Mouse (Mus musculus): ENCODE measurements around the gene Krt27. TPM values are rescaled to one million over a fixed set of nuclear protein-coding genes. Genes with fewer than 3 reads are reported as not detected.

The Krt27 gene
- polyA plus RNA-seq, 1 experiment from 2014 or later = not detected

GRCm38 (mm10) chr11:99374803-99375202 lies 23.9 kb upstream of the Krt27 start, which contains the start of gene Krt28:
Gene Krt28 (minus strand): TSS chr11:99374903.
- no peak for DNase-seq (ENCODE audit: low spot score)
- H3K4me1 ChIP-seq = no peaks in the 10 kb centered on the region
- H3K4me3 ChIP-seq = no peak within 1 kb of the TSS
- no peaks in the 10 kb centered on the region for H3K9me3 ChIP-seq
- WGBS = 81% methylated on average over 13 of the region's 13 CpGs
- no peaks in the 10 kb centered on the region for H3K36me3 ChIP-seq
- H3K27me3 ChIP-seq (ENCODE audit: insufficient read depth, poor library complexity, severe bottlenecking) = no peaks in the 10 kb centered on the region
- H3K27ac ChIP-seq = no peak within 1 kb of the TSS

DNA sequence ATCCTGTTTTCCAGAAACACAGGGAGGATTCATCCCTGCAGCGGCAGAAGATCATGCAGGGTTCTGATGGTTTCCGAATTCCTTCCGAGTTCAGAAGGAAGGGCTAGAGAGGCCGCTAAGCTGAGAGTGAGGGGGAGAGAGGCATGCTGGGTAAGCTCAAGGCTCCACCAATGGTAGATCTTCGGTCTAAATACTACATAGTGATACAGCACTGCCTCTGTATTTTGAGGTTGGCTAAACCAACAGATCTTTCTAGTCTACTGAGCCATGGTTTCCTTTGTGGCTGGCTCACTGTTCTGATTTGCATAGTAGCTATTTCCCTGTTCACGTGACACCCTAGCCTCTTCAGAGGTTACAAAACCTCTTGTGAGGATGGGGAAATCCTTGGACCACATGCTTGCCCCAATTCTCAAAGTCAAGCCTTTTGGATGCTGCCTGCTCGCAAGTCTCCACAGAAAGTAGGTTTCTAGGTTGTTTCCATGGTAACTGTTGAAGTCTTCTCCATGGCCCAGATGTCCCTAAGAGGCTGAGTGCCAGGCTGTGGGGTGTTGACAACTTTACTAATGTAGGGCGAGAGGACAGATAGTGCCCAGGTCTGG lies 19.0 kb upstream of the Krt27 start:
- peaks cover 4% of the 10 kb centered on the region; the same call in 1 of the 2 replicates for H3K27me3 ChIP-seq (ENCODE audit: insufficient read depth, poor library complexity, severe bottlenecking)
- no peaks in the 10 kb centered on the region for H3K9me3 ChIP-seq
- no peaks in the 10 kb centered on the region for H3K4me1 ChIP-seq
- 85% methylated on average over 8 of the region's 8 CpGs for WGBS
- H3K36me3 ChIP-seq = no peaks in the 10 kb centered on the region
- no peak overlapping the region for H3K27ac ChIP-seq
- DNase-seq (ENCODE audit: low spot score) = no peak
- no peak overlapping the region for H3K4me3 ChIP-seq

DNA sequence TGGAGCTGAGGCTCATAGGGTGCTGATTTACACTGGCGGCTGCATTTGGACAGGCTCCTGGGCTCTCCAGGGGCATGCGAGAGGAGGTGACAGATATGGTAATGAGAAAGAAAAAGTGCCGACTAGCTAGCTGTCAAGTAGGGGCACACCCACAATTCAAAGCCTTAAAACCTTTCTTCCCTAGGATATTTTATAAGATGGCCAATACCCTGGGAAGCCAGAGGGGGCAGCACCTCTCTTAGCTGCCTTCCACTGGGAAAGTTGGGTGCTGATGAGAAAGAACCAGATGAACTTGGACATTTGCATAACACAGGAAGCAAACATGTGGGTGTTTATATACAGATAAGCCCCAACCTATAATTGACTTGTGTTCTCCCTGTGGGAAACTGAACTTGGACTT lies 18.3 kb upstream of the Krt27 start:
- Histone ChIP-seq H3K36me3 (no peaks in the 10 kb centered on the region), H3K27ac (no peak overlapping the region), H3K9me3 (no peaks in the 10 kb centered on the region), H3K27me3 (ENCODE audit: insufficient read depth, poor library complexity, severe bottlenecking) (peaks cover 4% of the 10 kb centered on the region; the same call in 1 of the 2 replicates), H3K4me3 (no peak overlapping the region), H3K4me1 (no peaks in the 10 kb centered on the region)
- 8% methylated on average over 3 of the region's 3 CpGs for WGBS
- no peak for DNase-seq (ENCODE audit: low spot score)

DNA sequence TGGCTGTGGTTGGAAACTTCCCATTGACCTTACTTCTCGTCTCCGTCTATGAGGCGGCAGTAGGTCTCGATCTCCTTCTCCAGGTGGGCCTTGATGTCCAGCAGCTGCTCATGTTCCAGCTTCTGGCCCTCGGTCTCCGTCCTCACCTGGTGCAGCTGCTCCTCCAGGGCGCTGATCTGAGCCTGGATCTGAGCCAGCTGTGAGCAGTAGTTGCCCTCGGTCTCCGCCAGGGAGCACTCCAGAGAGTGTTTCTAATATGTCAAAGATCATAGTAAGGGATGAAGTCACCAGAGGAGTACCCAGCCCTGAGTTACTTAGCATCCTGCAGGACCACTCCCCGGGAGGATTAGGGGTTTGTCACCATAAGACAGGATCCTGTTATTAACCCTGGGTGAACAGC lies 15.9 kb upstream of the Krt27 start:
- 43% methylated on average over 10 of the region's 10 CpGs for WGBS
- no peaks in the 10 kb centered on the region for H3K9me3 ChIP-seq
- H3K4me3 ChIP-seq = no peak overlapping the region
- DNase-seq (ENCODE audit: low spot score) = no peak
- no peaks in the 10 kb centered on the region for H3K4me1 ChIP-seq
- no peak overlapping the region for H3K27ac ChIP-seq
- H3K36me3 ChIP-seq = no peaks in the 10 kb centered on the region
- H3K27me3 ChIP-seq (ENCODE audit: insufficient read depth, poor library complexity, severe bottlenecking) = peaks cover 4% of the 10 kb centered on the region; the same call in 1 of the 2 replicates

DNA sequence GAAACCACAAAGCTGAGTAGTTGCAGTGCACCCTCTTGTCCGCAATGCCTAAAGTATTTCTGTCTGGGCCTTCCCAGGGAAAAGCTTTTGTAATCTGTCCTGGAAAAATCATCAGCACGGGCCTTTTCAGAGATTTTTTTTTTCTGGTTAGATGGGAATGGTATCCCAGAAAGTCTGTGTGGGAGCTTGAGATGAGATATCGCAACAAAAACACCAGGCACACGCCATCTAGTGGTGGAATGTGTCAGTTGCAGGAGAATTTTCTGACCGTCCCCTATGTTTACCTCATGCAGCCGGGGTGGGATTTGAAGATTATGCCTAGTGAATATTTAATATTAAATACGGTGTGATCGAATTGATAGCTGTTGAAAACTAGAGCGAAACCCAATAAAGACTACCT lies 13.5 kb upstream of the Krt27 start:
- no peak overlapping the region for H3K27ac ChIP-seq
- peaks cover 4% of the 10 kb centered on the region; the same call in 1 of the 2 replicates for H3K27me3 ChIP-seq (ENCODE audit: insufficient read depth, poor library complexity, severe bottlenecking)
- WGBS = 22% methylated on average over 9 of the region's 9 CpGs
- H3K36me3 ChIP-seq = no peaks in the 10 kb centered on the region
- no peaks in the 10 kb centered on the region for H3K4me1 ChIP-seq
- H3K9me3 ChIP-seq = no peaks in the 10 kb centered on the region
- no peak overlapping the region for H3K4me3 ChIP-seq
- DNase-seq (ENCODE audit: low spot score) = no peak

DNA sequence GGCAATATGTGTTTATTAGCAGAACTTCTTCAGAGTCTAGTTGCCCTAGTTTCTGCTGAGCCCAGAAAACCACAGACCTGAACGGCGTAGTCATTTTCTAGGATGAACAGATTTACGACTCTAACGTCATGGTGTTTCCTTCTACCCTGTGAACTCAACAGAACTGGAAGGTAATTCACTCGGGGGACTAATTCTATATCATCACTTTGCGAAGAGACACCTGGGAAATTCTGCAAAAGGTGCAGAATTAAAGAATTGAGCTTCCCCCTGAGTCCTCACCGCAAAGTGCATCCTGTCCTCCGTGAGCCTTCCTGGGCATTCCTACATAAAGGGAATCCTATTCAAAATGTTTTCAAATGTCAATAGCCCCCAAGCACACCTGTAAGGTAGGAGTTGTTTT lies 10.5 kb upstream of the Krt27 start:
- H3K27me3 ChIP-seq (ENCODE audit: insufficient read depth, poor library complexity, severe bottlenecking) = no peaks in the 10 kb centered on the region
- no peaks in the 10 kb centered on the region for H3K4me1 ChIP-seq
- no peaks in the 10 kb centered on the region for H3K36me3 ChIP-seq
- WGBS = 84% methylated on average over 8 of the region's 8 CpGs
- H3K27ac ChIP-seq = no peak overlapping the region
- DNase-seq (ENCODE audit: low spot score) = no peak
- no peak overlapping the region for H3K4me3 ChIP-seq
- H3K9me3 ChIP-seq = no peaks in the 10 kb centered on the region

- Histone ChIP-seq H3K4me3 (no peak overlapping the region), H3K9me3 (no peaks in the 10 kb centered on the region), H3K36me3 (no peaks in the 10 kb centered on the region), H3K4me1 (no peaks in the 10 kb centered on the region), H3K27ac (no peak overlapping the region), H3K27me3 (ENCODE audit: insufficient read depth, poor library complexity, severe bottlenecking) (no peaks in the 10 kb centered on the region)
- WGBS = 83% methylated on average over 11 of the region's 11 CpGs
- no peak for DNase-seq (ENCODE audit: low spot score)
These were observed 11.5 kb downstream of the Krt27 start for GRCm38 (mm10) chr11:99339299-99339847.

- 87% methylated on average over 11 of the region's 11 CpGs for WGBS
These were observed 13.0 kb downstream of the Krt27 start, which contains the start of gene Krt26 for GRCm38 (mm10) chr11:99337866-99338265. Gene Krt26 (minus strand): TSS chr11:99337966.

DNA sequence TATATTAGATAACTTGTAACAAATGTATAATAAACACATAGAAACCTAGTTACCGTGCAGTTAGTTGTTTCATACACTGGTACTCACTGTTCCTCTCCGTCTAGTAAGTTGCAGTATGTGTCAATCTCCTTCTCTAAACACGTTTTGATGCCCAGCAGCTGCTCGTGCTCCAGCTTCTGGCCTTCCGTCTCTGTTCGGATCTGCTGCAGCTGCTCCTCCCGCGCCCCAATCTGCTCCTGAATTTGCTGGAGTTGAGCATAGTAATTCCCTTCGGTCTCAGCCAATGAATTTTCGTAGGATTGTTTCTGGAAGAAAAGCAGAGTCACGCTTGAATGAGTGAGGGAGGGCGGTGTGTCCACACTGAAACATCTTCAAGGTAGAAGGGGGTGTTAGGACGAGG lies 17.5 kb downstream of the Krt27 start:
- WGBS = 76% methylated on average over 13 of the region's 13 CpGs
- Histone ChIP-seq H3K4me3 (no peak overlapping the region), H3K27me3 (ENCODE audit: insufficient read depth, poor library complexity, severe bottlenecking) (no peaks in the 10 kb centered on the region), H3K9me3 (no peaks in the 10 kb centered on the region), H3K36me3 (no peaks in the 10 kb centered on the region), H3K27ac (no peak overlapping the region), H3K4me1 (no peaks in the 10 kb centered on the region)
- no peak for DNase-seq (ENCODE audit: low spot score)

More at GRCm38 (mm10) chr11:99337866-99338265, 13.0 kb downstream of the Krt27 start, which contains the start of gene Krt26:
- H3K4me3 ChIP-seq = no peak within 1 kb of the TSS
- H3K9me3 ChIP-seq = no peaks in the 10 kb centered on the region
- no peaks in the 10 kb centered on the region for H3K36me3 ChIP-seq
- H3K27ac ChIP-seq = no peak within 1 kb of the TSS
- no peaks in the 10 kb centered on the region for H3K4me1 ChIP-seq
- no peaks in the 10 kb centered on the region for H3K27me3 ChIP-seq (ENCODE audit: insufficient read depth, poor library complexity, severe bottlenecking)
- DNase-seq (ENCODE audit: low spot score) = no peak

GRCm38 (mm10) chr11:99329655-99330054 lies 21.2 kb downstream of the Krt27 start:
- no peaks in the 10 kb centered on the region for H3K4me1 ChIP-seq
- DNase-seq (ENCODE audit: low spot score) = no peak
- no peaks in the 10 kb centered on the region for H3K9me3 ChIP-seq
- no peak overlapping the region for H3K27ac ChIP-seq
- no peak overlapping the region for H3K4me3 ChIP-seq
- no peaks in the 10 kb centered on the region for H3K27me3 ChIP-seq (ENCODE audit: insufficient read depth, poor library complexity, severe bottlenecking)
- 73% methylated on average over 2 of the region's 2 CpGs for WGBS
- H3K36me3 ChIP-seq = no peaks in the 10 kb centered on the region

- Histone ChIP-seq H3K36me3 (no peaks in the 10 kb centered on the region), H3K27me3 (ENCODE audit: insufficient read depth, poor library complexity, severe bottlenecking) (no peaks in the 10 kb centered on the region), H3K4me1 (no peaks in the 10 kb centered on the region), H3K4me3 (no peak within 1 kb of the TSS), H3K9me3 (no peaks in the 10 kb centered on the region), H3K27ac (no peak within 1 kb of the TSS)
- 89% methylated on average over 11 of the region's 11 CpGs for WGBS
- no peak for DNase-seq (ENCODE audit: low spot score)
These were observed 28.1 kb downstream of the Krt27 start, which contains the start of gene Krt25 for GRCm38 (mm10) chr11:99322851-99323250. Gene Krt25 (minus strand): TSS chr11:99322951.

- Histone ChIP-seq H3K4me3 (no peak overlapping the region), H3K27me3 (ENCODE audit: insufficient read depth, poor library complexity, severe bottlenecking) (no peaks in the 10 kb centered on the region), H3K36me3 (no peaks in the 10 kb centered on the region), H3K27ac (no peak overlapping the region), H3K4me1 (no peaks in the 10 kb centered on the region), H3K9me3 (no peaks in the 10 kb centered on the region)
- 80% methylated on average over 14 of the region's 14 CpGs for WGBS
- no peak for DNase-seq (ENCODE audit: low spot score)
These were observed 29.8 kb downstream of the Krt27 start for GRCm38 (mm10) chr11:99321094-99321493.

- no peak for DNase-seq (ENCODE audit: low spot score)
- Histone ChIP-seq H3K27ac (no peak overlapping the region), H3K27me3 (ENCODE audit: insufficient read depth, poor library complexity, severe bottlenecking) (no peaks in the 10 kb centered on the region), H3K9me3 (no peaks in the 10 kb centered on the region), H3K4me3 (no peak overlapping the region), H3K36me3 (no peaks in the 10 kb centered on the region), H3K4me1 (no peaks in the 10 kb centered on the region)
- 71% methylated on average over 9 of the region's 9 CpGs for WGBS
These were observed 31.8 kb downstream of the Krt27 start for GRCm38 (mm10) chr11:99319127-99319526.

Measured in heart, embryonic 10.5 days (tissue).